Mouse (Mus musculus) embryo, embryonic 10.5 days (tissue): ENCODE measurements around the gene Atl3.

Experiments used
- DNase-seq: peaks from one replicate; pipeline ENCODE4 v3.0.0-alpha.2; 2015; ENCODE audit warnings: low spot score

Atl3 gene

DNA sequence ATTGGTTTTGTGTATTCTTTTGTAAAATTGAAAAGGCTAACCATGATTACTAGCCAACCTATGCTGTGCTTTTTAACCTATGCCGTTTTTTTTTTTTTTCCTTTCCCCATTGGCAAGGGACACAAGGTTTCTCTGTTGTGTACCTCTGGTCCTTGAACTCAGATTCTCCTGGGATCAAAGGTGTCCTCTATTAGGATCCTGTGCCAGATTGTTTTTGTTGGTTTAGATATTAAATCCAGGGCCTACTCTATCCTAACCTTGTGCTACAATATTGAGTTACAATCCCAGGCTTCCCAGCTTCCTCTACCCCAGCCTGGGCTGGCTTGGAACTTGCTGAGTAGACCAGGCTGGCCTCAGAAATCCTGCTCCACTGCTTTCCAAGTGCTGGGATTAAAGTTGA is 6.9 kb downstream of the Atl3 start:
- no peak for DNase-seq

DNA sequence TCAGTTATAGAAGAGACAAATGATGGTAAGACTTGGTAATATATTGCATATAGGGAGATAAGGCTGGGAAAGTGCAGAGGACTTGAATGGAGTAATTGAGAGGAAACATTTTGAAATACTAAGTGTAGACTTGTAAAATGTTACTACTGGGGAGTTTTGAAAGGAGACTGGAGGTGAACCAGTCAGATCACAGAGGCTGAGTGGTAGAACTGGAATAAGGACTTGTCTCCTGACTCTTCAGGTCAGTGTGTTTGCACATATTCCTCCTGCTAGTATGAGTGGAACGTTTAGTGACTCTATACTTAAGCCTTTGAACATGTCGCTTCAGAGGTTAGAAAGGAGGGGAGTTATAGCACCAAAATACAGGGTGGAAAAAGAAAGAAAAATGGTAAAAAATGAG is 8.6 kb downstream of the Atl3 start:
- no peak for DNase-seq

DNA sequence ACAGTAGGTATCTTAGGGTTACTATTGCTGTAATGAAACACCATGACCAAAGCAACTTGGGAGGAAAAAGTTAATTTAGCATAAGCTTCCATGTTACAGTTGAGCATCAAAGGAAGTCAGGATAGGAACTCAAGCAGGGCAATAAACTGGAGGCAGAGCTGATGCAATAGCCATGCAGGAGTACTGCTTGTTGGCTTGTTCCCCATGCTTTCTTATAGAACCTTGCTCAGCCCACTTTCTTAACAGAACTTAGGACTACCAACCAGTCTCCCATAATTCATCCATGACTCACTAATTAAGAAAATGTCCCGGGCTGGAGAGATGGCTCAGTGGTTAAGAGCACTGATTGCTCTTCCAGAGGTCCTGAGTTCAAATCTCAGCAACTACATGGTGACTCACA is 12.5 kb downstream of the Atl3 start:
- DNase-seq = no peak

DNA sequence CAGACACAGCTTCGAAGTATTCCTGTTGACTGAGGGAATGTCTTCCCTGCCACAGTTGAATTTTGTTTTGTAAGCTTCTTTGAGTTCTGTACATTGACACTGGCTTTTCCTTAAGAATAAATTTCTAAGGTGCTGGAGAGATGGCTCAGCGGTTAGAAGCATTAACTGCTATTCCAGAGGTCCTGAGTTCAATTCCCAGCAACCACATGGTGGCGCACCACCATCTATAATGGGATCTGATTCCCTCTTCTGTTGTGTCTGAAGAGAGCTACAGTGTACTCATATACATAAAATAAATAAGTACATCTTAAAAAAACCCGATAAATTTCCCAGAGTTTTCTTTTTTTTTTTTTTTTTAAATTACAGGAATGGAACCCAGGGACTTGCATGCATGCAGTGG is 14.2 kb downstream of the Atl3 start:
- DNase-seq = no peak

DNA sequence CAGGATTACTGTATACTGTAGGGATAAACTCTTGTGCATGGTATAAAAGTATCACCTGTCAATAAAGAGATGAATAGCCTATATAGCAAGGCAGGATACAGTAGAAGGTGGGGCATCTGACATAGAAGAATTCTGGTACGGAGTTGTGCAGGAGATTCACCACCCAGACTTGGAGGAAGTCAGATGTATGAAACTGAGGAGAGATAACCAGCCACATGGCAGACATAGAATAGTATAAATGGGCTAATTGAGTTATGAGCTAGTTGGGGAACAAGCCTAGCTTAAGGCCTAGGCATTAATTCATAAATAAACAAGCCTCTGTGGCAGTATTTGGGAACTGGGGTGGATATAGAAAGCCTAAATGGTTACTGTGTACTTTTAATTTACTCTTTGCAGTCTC is 22.6 kb downstream of the Atl3 start:
- DNase-seq = no peak

DNA sequence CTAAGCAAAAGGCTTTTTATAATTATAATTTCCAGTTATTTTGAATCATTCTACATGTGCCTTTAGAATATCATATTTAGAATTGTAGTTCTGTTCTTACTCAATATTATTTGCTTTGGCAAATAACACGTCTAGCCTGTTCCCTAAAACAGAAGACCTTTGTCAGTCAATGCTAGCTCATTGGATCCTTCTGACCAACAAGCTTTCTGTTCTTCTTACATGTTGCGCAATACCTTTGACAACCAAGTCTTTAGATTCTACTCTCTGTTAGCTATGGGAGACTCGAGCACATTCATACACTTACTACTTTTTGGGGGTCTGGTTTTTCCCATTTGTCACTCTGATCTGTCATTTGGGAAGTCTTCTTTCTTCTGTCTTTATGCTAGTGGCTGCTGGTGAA is 27.8 kb downstream of the Atl3 start:
- DNase-seq = no peak

DNA sequence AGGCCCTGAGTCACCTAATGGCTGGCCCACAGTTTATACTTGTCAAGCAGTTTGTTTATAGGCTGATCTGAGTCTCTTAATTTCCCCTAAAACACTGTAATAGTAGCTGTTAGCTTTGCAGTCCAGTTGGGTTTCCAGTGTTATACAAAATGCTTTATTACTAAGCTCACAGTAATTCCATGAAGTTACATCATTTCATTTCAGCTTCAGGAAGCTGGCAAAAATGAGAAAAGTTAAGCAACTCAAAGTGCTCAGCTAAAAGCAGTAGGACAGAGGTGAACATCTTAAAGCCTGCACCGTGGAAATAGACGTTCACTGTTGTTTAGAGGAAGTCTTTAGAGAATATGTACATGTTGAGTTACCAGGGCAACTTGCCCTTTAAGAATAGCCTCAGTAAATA is 29.0 kb downstream of the Atl3 start:
- DNase-seq = no peak

DNA sequence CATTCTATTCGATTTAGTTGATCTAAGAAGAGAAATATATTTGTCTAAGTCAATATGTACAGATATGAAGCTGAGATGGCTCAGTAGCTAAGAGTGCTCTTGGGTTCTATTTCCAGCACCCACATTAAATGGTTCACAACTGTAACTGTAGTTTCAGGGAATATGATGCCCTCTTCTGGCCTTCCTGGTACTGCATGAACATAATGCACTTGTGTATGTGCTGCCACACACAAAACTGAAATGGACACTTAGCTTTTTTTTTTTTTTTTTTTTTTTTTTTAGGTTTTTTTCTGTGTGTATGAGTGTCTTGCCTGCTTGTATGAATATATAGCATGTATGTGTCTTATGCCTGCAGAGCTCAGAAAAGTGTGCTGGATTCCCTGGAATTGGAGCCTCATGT is 29.5 kb downstream of the Atl3 start:
- peak; percentile 10 for DNase-seq

DNA sequence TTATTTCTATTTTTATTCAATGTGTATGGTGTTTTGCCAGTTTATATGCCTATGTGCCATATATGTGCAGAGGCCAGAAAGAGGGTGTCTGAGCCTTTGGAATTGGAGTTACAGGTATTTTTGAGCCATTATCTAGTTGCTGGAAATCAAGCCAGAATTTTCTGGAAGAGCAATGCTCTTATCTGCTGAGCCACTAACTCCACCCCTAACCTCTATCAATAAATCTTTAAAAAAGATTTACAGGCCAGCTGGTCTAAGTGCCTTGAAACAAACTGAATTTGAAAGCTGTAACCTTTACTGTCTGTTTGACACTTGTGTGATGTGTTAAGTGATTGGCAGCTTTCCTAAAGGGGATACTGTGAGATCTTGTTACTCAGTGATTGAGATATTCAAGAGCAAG is 29.9 kb downstream of the Atl3 start:
- no peak for DNase-seq

DNA sequence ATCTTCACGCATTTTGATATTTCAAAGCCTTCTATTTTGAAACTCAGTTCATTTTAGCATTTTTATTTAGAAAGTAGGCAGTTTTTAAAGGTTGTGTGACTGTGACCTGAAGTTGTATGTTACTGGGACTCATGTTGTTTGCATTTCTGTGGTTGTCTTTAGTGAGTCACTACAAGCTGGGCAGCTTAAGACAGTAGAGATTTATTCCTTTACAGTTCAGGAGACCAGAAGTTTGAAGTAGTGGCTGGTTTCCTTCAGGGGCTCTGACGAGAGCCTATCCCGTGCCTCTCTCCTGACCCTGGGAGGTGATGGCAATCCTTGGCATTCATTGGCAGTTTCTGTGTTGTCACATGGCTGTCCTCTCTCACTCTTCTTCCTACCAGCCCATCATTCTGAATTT is 31.0 kb downstream of the Atl3 start:
- no peak for DNase-seq

DNA sequence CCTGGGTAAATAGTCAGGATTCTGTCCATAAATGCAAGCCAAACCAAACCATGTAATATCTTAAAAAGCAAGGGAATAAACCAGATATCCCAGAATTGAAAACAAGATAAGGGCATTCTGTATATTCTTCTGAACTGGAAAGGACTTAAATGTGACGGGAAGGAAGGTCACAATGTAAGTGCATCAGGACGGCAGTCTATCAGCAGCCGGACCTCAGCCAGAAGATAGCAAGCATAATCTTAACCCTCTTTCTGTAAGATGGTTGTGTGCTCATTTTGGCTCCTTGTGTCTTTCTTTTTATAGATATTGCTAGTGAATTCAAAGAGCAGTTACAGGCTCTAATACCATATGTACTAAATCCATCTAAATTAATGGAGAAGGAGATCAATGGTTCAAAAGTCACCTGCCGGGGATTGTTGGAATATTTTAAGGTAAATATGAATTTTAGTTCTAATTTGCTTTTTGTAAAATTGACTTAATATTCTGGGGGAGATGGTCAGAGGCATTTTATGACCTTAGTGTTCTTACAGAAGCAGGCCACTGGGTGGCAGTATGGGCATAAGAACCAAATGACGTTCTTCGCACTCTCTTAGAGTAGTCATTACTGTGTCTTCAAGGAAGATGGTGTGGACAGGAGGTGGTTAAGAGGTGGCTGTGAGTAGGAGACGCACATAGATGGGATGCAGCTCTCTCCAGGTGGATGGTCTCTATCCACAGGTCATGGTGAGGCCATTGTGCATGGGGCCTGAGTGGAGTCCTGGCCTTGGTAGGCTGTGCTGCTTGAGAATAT is 35.0 kb downstream of the Atl3 start:
- DNase-seq = peak; percentile 80

DNA sequence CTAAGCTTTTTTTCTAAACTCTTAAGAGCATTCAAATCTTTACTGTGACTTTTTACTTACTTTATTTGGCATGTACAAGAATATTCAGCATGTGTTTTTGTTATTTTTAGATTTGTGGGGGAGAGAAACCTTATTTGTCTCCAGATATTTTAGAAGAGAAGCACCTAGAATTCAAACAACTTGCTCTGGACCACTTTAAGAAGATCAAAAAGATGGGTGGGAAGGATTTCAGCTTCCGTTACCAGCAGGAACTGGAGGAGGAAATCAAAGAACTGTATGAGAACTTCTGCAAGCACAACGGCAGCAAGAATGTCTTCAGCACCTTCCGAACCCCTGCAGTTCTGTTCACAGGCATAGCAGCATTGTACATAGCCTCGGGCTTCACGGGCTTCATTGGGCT is 38.1 kb downstream of the Atl3 start:
- no peak for DNase-seq

DNA sequence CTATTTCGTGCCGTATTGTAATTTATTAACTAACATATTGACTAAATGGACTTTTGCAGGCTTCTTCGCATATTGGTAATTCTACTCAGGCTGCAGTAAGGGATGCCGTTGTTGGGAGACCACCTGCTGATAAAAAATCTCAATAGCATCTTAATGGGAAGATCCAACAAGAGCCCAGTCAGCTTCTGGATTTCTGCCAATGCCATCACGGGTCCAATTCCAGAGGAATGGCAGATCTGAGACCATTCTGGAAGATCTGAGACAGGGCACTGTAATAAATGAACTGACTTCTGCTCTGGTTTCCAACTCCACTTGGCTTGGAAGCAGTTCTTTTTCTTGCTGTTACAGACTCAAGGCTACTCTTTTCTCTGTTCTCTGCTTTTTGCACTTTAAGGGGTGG is 40.1 kb downstream of the Atl3 start:
- no peak for DNase-seq

DNA sequence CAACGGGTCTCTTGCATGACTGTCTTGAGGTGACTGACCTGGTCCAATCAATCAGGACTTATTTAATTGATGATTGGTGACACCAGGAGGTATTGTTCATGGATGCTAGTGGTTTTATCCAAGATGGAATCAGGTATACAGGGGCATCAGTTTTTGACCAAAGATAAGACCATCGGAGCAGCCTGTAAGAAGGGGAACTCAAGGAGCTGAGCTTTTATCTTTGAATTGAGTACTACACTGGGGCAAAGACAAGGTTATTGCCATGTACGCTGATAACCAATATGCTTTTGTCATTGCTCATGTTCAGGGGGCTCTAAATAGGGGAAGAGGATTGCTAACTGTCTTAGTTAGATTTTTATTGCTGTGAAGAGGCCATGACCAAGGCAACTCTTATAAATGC is 55.1 kb downstream of the Atl3 start:
- no peak for DNase-seq

DNA sequence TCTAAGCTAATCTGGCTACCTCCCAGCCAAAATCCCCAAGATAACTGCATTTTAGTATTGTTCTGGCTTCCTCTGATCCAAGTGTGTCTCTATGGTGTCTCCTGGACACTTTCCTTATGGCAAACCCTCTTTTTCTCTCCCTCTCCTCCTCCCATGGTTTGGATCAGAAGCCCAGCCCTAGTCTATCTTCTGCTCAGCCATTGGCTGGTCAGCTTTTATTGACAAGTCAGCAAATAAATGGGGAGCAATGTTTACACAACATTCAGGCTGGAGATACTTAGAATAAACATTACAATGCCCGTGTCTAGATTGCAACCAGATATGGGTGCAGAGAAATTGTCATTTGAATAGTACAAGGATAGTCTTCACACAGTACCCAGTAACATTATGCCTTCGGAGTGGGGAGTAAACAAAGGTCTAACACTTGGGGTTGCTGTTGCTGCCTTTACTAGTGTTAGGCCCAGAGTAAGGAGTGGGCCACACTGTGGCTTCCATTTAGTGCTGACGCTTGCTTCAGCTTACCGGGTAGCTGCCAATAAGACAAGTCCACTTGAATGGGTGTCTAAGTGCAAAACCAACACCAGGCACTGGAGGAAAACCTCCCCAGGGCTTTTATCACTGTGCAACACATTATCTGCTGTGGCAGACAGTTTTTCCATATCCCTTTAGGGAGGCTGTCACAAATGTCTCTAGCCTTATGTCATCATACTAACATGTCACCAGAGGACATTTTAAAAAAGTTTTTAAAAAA is 57.9 kb downstream of the Atl3 start:
- no peak for DNase-seq

DNA sequence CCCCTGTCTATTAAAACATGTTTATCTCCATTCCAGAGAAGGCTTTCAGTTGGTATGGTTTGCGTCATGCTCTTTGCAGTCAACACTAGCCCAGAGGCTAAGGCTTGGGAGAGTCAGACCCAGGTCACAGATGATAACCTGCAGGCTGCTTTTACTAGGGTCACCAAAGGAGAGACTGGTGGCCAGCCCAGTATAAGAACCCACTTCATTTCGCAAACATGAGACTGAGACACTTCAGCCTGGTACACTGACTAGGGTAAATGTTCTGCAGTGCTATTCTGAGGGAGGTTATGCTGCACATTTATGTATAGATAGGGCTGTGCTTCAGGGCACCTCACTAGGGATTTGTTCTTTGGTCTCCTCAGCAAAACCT is 58.4 kb downstream of the Atl3 start:
- no peak for DNase-seq

DNA sequence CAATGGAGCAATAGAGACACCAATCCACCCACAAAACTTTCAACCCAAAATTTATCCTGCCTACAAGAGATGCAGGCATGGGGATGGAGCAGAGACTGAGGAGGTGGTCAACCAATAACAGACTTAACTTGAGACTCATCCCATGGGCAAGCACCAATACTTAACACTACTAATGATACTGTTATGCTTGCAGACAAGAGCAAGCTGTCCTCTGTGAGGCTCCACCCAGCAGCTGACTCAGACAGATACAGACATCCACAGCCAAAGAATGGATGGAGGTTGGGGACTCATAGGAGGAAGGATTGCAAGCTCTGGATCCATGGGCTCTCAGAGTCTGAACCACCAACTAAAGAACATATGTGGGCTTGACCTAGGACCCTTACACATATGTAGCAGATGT is 59.6 kb downstream of the Atl3 start:
- DNase-seq = no peak

DNA sequence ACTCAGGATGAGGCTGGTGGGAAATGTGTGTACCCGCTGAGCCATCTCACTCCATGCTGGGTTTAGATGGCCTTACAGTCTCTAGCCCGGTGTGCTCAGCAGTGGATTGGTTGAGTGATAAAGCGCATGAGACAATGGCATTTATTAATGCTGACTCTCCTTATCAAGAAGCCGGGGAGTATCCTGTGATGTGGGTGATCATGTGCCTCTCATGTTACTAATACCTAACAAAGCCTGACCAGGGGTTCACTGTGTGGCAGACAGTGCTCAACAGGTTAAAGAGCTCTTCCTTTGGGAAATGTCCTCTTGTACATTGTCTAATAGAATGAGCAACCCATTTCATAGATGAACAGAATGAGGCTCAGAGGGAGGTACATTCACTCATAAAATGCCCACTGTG is 61.0 kb downstream of the Atl3 start:
- DNase-seq = no peak

DNA sequence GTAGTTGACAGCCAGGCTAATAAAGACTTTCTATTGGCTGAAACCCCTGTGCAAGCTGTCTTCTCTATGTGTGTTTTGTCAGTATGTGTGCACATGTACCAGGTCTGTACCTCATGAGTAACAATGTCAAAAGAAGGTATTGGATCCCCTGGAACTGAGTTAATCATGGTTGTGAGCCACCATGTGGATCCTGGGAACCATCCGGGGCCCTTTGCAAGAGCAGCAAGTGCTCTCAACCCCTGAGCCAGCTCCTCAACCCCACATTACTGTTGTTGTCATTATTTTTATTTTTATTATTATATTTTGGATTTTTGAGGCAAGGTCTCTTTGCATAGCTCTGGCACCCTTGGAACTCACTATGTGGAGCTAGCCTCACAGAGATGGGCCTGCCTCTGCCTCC is 62.8 kb downstream of the Atl3 start:
- no peak for DNase-seq

DNA sequence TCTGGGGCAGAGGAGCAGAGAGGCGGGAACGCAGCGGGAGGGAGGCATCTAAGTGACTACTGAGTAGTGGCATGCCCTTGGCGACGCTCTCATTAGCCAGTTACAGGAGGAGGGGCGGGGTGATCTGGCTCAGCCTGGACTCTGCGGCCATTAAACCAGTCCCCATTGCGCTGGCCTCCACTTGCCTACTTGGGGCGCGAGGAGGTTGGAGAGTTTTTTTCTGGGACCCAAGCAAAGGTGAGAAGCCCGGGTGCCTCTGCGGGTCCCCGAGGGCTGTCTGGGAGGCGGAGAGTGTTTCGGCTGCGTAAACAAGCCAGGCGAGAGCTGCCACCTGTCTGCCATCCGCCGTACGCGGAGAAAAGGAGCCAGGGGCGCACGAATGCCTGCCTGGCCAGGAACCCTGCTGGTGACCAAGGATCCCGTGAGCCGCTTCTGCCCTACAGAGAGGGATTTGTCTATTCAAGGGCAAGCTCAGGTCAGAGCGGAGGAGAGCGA is 63.5 kb downstream of the Atl3 start, which contains the start of gene Pla2g16:
TSS of gene Pla2g16 (plus strand) at position 132 of the 495 bp plus-strand sequence.
- peak; percentile 85 for DNase-seq

DNA sequence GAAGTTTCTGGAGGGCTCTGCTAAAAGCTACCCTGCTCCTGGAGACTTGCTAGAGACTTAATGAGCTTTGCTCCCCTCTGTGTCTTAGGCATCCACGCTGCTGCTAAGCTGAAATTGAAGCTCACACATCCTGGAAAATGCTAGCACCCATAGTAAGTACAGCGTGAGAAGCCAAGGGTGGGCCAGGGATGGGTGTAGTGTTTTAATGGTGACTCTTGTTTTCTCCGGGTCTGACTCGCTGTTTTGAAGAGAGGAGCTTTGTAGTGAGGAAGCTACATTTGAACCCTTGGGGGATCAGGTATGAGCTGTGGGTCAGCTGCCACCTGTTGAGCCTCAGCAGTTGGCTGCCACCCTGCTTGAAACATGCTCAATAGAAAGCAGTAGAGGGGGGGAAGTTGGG is 64.0 kb downstream of the Atl3 start:
- peak; percentile 39 for DNase-seq

DNA sequence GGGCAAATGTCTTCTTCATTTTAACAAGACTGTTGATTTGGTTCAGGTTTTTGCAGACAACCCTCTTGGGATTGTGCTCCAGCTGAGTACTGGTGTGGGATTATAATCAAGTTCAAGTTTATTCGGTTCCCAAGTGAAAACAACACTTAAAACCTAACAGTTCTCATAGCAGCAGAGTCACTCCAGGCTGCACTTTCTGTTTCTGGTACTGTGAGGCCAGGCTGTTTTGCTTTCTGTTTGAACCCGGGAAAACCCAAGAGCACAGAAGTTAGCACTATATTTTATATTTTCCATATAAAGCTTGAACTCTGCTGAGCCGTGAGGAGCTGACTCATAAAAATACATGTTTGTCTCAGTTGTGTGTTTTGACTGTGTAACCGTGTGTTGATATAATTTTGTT is 64.8 kb downstream of the Atl3 start:
- DNase-seq = no peak

DNA sequence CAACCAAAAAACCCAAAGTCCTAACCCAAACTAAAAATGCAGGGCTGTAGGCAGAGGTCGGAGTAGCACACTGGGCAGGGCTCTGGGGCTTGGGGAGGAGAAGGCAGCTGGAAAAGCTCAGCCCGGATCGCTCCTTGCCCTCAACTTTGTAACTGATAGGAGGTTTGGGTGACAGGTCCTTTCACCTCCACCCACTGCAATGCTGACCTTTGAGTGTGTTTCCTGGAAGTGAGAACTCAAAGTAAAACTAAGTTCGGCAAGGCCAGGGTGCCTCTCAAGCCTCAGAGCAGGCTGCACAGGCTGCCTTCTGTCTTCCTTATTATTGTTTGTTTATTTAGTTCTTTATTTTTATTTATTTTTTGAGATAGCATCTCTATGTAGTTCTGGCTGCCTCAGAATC is 66.1 kb downstream of the Atl3 start:
- DNase-seq = no peak

DNA sequence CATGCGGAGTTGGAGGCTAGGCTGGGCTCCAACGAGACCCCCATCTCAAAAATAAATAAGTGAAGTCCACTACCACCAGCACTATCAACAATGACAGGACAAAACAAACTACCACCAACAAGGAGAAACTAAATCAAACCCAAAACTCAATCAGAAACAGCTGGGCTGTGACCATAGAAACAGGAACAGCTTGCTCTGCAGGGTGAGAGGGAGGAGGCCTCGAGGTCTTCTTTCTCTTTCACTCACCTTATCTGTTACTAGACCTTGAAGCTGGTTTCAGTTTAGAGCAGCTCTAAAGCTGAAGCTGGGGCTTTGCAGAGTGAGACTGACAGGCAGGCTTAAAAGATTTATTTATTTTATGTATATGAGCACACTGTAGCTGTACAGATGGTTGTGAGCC is 67.6 kb downstream of the Atl3 start:
- no peak for DNase-seq
